Mouse (Mus musculus): ENCODE measurements around the gene Ppp2r5d. TPM values are rescaled to one million over a fixed set of nuclear protein-coding genes. Genes with fewer than 3 reads are reported as not detected.

Gene Ppp2r5d
- polyA plus RNA-seq, 1 experiment from 2014 or later, result 103 TPM

GRCm38 (mm10) chr17:46674530-46675283 lies 30.2 kb downstream of the Ppp2r5d start:
- 22% methylated on average over 15 of the region's 15 CpGs for WGBS
- peaks cover 59% of the 10 kb centered on the region for H3K36me3 ChIP-seq
- peak overlapping the region; percentile 82 for H3K4me3 ChIP-seq
- peak; percentile 34 for ATAC-seq (ENCODE audit: low FRiP score, low read depth)
- peak overlapping the region; percentile 88 for H3K4me2 ChIP-seq (replicated peaks)
- H3K9ac ChIP-seq, result peak overlapping the region; percentile 74
- no peaks in the 10 kb centered on the region for H3K27me3 ChIP-seq
- no peaks in the 10 kb centered on the region for H3K9me3 ChIP-seq
- peak overlapping the region; percentile 95 for H3K27ac ChIP-seq
- peaks cover 34% of the 10 kb centered on the region for H3K4me1 ChIP-seq

GRCm38 (mm10) chr17:46673850-46674529 lies 30.9 kb downstream of the Ppp2r5d start, which contains the start of gene Rrp36:
TSS of gene Rrp36 (minus strand) at chr17:46674352.
- Histone ChIP-seq H3K4me2 (replicated peaks) (peak within 1 kb of the TSS; percentile 88), H3K9ac (peak within 1 kb of the TSS; percentile 81), H3K36me3 (peaks cover 66% of the 10 kb centered on the region), H3K4me3 (peak within 1 kb of the TSS; percentile 82), H3K9me3 (no peaks in the 10 kb centered on the region), H3K27ac (peak within 1 kb of the TSS; percentile 95), H3K27me3 (no peaks in the 10 kb centered on the region), H3K4me1 (peaks cover 27% of the 10 kb centered on the region)
- peak; percentile 93 for ATAC-seq (ENCODE audit: low FRiP score, low read depth)
- 1% methylated on average over 43 of the region's 43 CpGs for WGBS

GRCm38 (mm10) chr17:46669911-46670310 lies 35.0 kb downstream of the Ppp2r5d start:
- ATAC-seq (ENCODE audit: low FRiP score, low read depth), result no peak

GRCm38 (mm10) chr17:46667712-46668111 lies 37.2 kb downstream of the Ppp2r5d start:
- peaks cover 81% of the 10 kb centered on the region for H3K36me3 ChIP-seq
- no peak for ATAC-seq (ENCODE audit: low FRiP score, low read depth)
- no peaks in the 10 kb centered on the region for H3K9me3 ChIP-seq
- H3K27me3 ChIP-seq, result no peaks in the 10 kb centered on the region
- H3K27ac ChIP-seq, result no peak overlapping the region
- no peaks in the 10 kb centered on the region for H3K4me1 ChIP-seq
- no peak overlapping the region for H3K4me2 ChIP-seq (replicated peaks)
- H3K9ac ChIP-seq, result no peak overlapping the region
- H3K4me3 ChIP-seq, result no peak overlapping the region
- 89% methylated on average over 16 of the region's 16 CpGs for WGBS

More at GRCm38 (mm10) chr17:46669911-46670310, 35.0 kb downstream of the Ppp2r5d start:
- Histone ChIP-seq H3K9ac (no peak overlapping the region), H3K4me2 (replicated peaks) (no peak overlapping the region), H3K27me3 (no peaks in the 10 kb centered on the region), H3K4me3 (no peak overlapping the region), H3K27ac (no peak overlapping the region), H3K4me1 (peaks cover 14% of the 10 kb centered on the region), H3K36me3 (peaks cover 64% of the 10 kb centered on the region), H3K9me3 (no peaks in the 10 kb centered on the region)
- whole genome bisulfite sequencing, result 96% methylated on average over 10 of the region's 10 CpGs

- 86% methylated on average over 5 of the region's 5 CpGs for WGBS
- H3K9ac ChIP-seq, result no peak overlapping the region
- no peak for ATAC-seq (ENCODE audit: low FRiP score, low read depth)
- H3K36me3 ChIP-seq, result peaks cover 95% of the 10 kb centered on the region
- H3K4me1 ChIP-seq, result no peaks in the 10 kb centered on the region
- H3K4me2 ChIP-seq (replicated peaks), result no peak overlapping the region
- H3K9me3 ChIP-seq, result no peaks in the 10 kb centered on the region
- no peak overlapping the region for H3K27ac ChIP-seq
- no peak overlapping the region for H3K4me3 ChIP-seq
- H3K27me3 ChIP-seq, result no peaks in the 10 kb centered on the region
Measured at GRCm38 (mm10) chr17:46662730-46663129, 42.2 kb downstream of the Ppp2r5d start.

DNA sequence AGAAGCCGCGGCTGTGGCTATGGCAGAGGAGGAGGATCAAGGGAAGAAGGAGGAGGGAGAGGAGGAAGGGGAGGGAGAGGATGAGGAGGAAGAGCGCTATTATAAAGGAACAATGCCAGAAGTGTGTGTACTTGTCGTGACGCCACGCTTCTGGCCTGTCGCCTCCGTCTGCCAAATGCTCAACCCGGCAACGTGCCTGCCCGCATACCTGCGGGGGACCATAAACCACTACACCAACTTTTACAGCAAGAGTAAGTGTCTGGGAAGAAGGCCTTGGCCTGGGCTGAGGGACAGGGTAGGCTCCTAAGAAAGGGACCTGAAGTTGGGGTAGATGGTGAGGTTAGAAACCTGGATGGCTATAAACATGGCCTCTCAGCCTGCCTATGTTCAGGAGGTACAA lies 42.9 kb downstream of the Ppp2r5d start:
- Histone ChIP-seq H3K4me3 (no peak overlapping the region), H3K4me2 (replicated peaks) (no peak overlapping the region), H3K36me3 (peaks cover 97% of the 10 kb centered on the region), H3K27ac (no peak overlapping the region), H3K9ac (no peak overlapping the region), H3K27me3 (no peaks in the 10 kb centered on the region), H3K9me3 (no peaks in the 10 kb centered on the region), H3K4me1 (no peaks in the 10 kb centered on the region)
- WGBS, result 88% methylated on average over 12 of the region's 12 CpGs
- no peak for ATAC-seq (ENCODE audit: low FRiP score, low read depth)

GRCm38 (mm10) chr17:46661351-46661750 lies 43.6 kb downstream of the Ppp2r5d start:
- 93% methylated on average over 9 of the region's 9 CpGs for WGBS
- ATAC-seq (ENCODE audit: low FRiP score, low read depth), result no peak
- peaks cover 97% of the 10 kb centered on the region for H3K36me3 ChIP-seq

GRCm38 (mm10) chr17:46656054-46656453 lies 48.9 kb downstream of the Ppp2r5d start:
- no peak overlapping the region for H3K9ac ChIP-seq
- H3K4me1 ChIP-seq, result peaks cover 28% of the 10 kb centered on the region
- no peaks in the 10 kb centered on the region for H3K9me3 ChIP-seq
- H3K27me3 ChIP-seq, result no peaks in the 10 kb centered on the region
- H3K36me3 ChIP-seq, result peaks cover 93% of the 10 kb centered on the region
- no peak for ATAC-seq (ENCODE audit: low FRiP score, low read depth)
- H3K27ac ChIP-seq, result no peak overlapping the region
- WGBS, result 72% methylated on average over 6 of the region's 6 CpGs
- H3K4me3 ChIP-seq, result no peak overlapping the region
- H3K4me2 ChIP-seq (replicated peaks), result no peak overlapping the region

More at GRCm38 (mm10) chr17:46661351-46661750, 43.6 kb downstream of the Ppp2r5d start:
- Histone ChIP-seq H3K4me3 (no peak overlapping the region), H3K27ac (no peak overlapping the region), H3K9me3 (no peaks in the 10 kb centered on the region), H3K27me3 (no peaks in the 10 kb centered on the region), H3K4me1 (no peaks in the 10 kb centered on the region), H3K9ac (no peak overlapping the region), H3K4me2 (replicated peaks) (no peak overlapping the region)

DNA sequence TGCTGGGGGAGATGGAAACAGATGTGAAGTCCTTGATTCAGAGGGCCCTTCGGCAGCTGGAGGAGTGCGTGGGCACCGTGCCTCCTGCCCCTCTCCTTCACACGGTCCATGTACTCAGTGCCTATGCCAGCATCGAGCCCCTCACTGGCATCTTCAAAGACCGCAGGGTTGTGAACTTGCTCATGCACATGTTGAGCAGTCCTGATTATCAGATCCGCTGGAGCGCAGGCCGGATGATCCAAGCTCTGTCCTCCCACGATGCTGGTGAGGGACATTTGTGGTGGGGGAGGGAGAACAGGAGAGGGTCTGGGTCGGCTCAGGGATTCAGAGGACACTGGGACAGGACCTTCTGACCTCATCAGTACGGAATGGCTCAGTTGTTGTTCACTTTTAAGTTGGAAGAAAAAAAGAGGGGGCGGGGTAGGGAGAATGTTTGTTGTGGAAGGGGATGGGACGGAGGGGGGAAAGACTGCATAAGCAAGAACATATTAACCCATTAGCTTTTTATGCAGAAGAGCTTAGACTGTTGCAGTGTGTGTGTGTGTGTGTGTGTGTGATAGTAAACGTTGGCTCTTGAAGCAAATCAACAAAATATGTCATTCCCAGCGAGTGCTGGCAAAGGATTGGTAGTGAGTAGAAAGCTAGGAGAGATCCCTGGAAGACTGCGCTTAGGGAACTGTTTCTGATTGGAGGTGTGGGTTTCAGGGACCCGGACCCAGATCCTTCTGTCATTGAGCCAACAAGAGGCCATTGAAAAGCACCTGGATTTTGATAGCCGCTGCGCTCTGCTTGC lies 53.0 kb downstream of the Ppp2r5d start:
- no peak for ATAC-seq (ENCODE audit: low FRiP score, low read depth)
- 72% methylated on average over 20 of the region's 20 CpGs for WGBS
- Histone ChIP-seq H3K9ac (peak overlapping the region; percentile 95), H3K27me3 (no peaks in the 10 kb centered on the region), H3K4me3 (peak overlapping the region; percentile 80), H3K4me2 (replicated peaks) (peak overlapping the region; percentile 94), H3K4me1 (peaks cover 40% of the 10 kb centered on the region), H3K36me3 (peaks cover 66% of the 10 kb centered on the region), H3K27ac (no peak overlapping the region), H3K9me3 (no peaks in the 10 kb centered on the region)

DNA sequence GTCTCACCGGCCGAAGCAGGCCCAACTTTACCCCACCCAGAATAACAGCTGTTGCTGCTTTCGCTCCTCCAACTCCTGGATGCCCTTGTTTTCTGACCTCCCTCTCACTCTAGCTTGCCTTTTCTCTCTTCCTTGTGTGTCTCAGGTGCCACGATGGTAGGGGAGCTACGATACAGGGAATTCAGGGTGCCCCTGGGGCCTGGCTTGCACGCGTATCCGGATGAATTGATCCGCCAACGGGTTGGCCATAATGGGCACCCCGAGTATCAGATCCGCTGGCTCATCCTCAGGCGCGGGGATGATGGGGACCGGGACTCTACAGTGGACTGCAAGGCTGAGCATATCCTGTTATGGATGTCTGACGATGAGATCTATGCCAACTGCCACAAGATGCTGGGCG lies 53.6 kb downstream of the Ppp2r5d start:
- no peaks in the 10 kb centered on the region for H3K9me3 ChIP-seq
- peak overlapping the region; percentile 94 for H3K4me2 ChIP-seq (replicated peaks)
- 75% methylated on average over 17 of the region's 17 CpGs for WGBS
- peak overlapping the region; percentile 95 for H3K9ac ChIP-seq
- no peaks in the 10 kb centered on the region for H3K27me3 ChIP-seq
- peak overlapping the region; percentile 80 for H3K4me3 ChIP-seq
- peak overlapping the region; percentile 98 for H3K27ac ChIP-seq
- no peak for ATAC-seq (ENCODE audit: low FRiP score, low read depth)
- peaks cover 45% of the 10 kb centered on the region for H3K4me1 ChIP-seq
- H3K36me3 ChIP-seq, result peaks cover 59% of the 10 kb centered on the region

GRCm38 (mm10) chr17:46650232-46651031 lies 54.5 kb downstream of the Ppp2r5d start, which contains the start of gene Cul7:
TSS of gene Cul7 (plus strand) at chr17:46650337.
- H3K4me1 ChIP-seq, result peaks cover 43% of the 10 kb centered on the region
- under 1% methylated on average over 47 of the region's 58 CpGs for WGBS
- peaks cover 50% of the 10 kb centered on the region for H3K36me3 ChIP-seq
- H3K9ac ChIP-seq, result peak within 1 kb of the TSS; percentile 95
- no peaks in the 10 kb centered on the region for H3K27me3 ChIP-seq
- H3K4me2 ChIP-seq (replicated peaks), result peak within 1 kb of the TSS; percentile 94
- peak; percentile 93 for ATAC-seq (ENCODE audit: low FRiP score, low read depth)
- H3K27ac ChIP-seq, result peak within 1 kb of the TSS; percentile 98
- peak within 1 kb of the TSS; percentile 80 for H3K4me3 ChIP-seq
- no peaks in the 10 kb centered on the region for H3K9me3 ChIP-seq
